Mouse (Mus musculus) limb, embryonic 13.5 days (tissue): ENCODE data around the gene Amt. TPM values are rescaled to one million over a fixed set of nuclear protein-coding genes. Genes with fewer than 3 reads are reported as not detected.
A peak's percentile ranks its signal among the peaks of the same experiment; 100 is the strongest.
"Not testable (repeated sequence)": the region's sequence is repeated elsewhere in the genome, so short reads cannot be mapped to it uniquely, and the experiment has no call there.

Source experiments
- ATAC-seq: fragments of 200-750 bp; cut with Nextera tagmentation; 2 replicates; pipeline ENCODE4 v1.8.0; 2017; ENCODE audit warnings: low read depth, moderate number of reproducible peaks, moderate TSS enrichment; ENCODE audit not compliant: low FRiP score
- H3K27ac ChIP-seq: fragments of 300-500 bp; sonication (generic); 2 replicates; pipeline ENCODE4 v1.5.1; 2015; ENCODE audit warnings: inconsistent platforms, mild to moderate bottlenecking, moderate library complexity
- H3K27me3 ChIP-seq: fragments of 300-500 bp; sonication (generic); 2 replicates; pipeline ENCODE4 v1.6.1; 2015; ENCODE audit warnings: mild to moderate bottlenecking, inconsistent platforms
- H3K36me3 ChIP-seq: fragments of 300-500 bp; sonication (generic); 2 replicates; pipeline ENCODE4 v1.6.1; 2015; ENCODE audit warnings: inconsistent platforms, mild to moderate bottlenecking, moderate library complexity
- H3K4me1 ChIP-seq: fragments of 300-500 bp; sonication (generic); 2 replicates; pipeline ENCODE4 v1.6.1; 2015; ENCODE audit warnings: inconsistent platforms
- H3K4me2 ChIP-seq: fragments of 300-500 bp; sonication (generic); replicated peaks from 2 replicates; pipeline ENCODE4 v1.6.1; 2015; ENCODE audit warnings: inconsistent platforms, mild to moderate bottlenecking, moderate library complexity
- H3K4me3 ChIP-seq: fragments of 300-500 bp; sonication (generic); 2 replicates; pipeline ENCODE4 v1.5.1; 2015; ENCODE audit warnings: moderate library complexity, mild to moderate bottlenecking, inconsistent platforms
- H3K9ac ChIP-seq: fragments of 300-500 bp; sonication (generic); 2 replicates; pipeline ENCODE4 v1.6.1; 2015; ENCODE audit warnings: mild to moderate bottlenecking, inconsistent platforms
- H3K9me3 ChIP-seq: fragments of 300-500 bp; sonication (generic); 2 replicates; pipeline ENCODE4 v1.6.1; 2016; ENCODE audit warnings: inconsistent platforms
- WGBS: fragments of 180-500 bp; shearing (Covaris S2); methylation state at CpG from one replicate; pipeline ENCODE4 v1.1.7; 2015; 5-methylcytosine and 5-hydroxymethylcytosine counted together
- polyA plus RNA-seq: library from polyadenylated mRNA; unstranded; fragments of >200 nt; fragmentation: Nextera tagmentation; extraction: Ambion mirVana; gene quantifications from 2 replicates; pipeline ENCODE4 v1.2.1, GENCODE M21; 2015

Gene Amt
- polyA plus RNA-seq, 1 experiment from 2014 or later = 13.5 TPM

- 91% methylated on average over 7 of the region's 7 CpGs for WGBS
- no peak overlapping the region for H3K27ac ChIP-seq
- H3K9me3 ChIP-seq = no peaks in the 10 kb centered on the region
- H3K4me1 ChIP-seq = peaks cover 22% of the 10 kb centered on the region
- no peaks in the 10 kb centered on the region for H3K36me3 ChIP-seq
- H3K4me2 ChIP-seq = no peak overlapping the region
- H3K9ac ChIP-seq = no peak overlapping the region
- no peak overlapping the region for H3K4me3 ChIP-seq
- H3K27me3 ChIP-seq = no peaks in the 10 kb centered on the region
- no peak for ATAC-seq
Measured at GRCm38 (mm10) chr9:108267691-108268090, 29.0 kb upstream of the Amt start.

GRCm38 (mm10) chr9:108268701-108269100 is 28.0 kb upstream of the Amt start:
- not testable (repeated sequence) for H3K4me3 ChIP-seq, H3K27me3 ChIP-seq, H3K36me3 ChIP-seq, H3K9me3 ChIP-seq, H3K9ac ChIP-seq, ATAC-seq, H3K27ac ChIP-seq, H3K4me2 ChIP-seq
- H3K4me1 ChIP-seq = peaks cover 28% of the 10 kb centered on the region
- WGBS = 76% methylated on average over 7 of the region's 7 CpGs

GRCm38 (mm10) chr9:108271941-108272340 is 24.7 kb upstream of the Amt start:
- no peak overlapping the region for H3K4me2 ChIP-seq
- H3K9me3 ChIP-seq = no peaks in the 10 kb centered on the region
- ATAC-seq = no peak
- H3K9ac ChIP-seq = no peak overlapping the region
- peaks cover 19% of the 10 kb centered on the region for H3K4me1 ChIP-seq
- H3K4me3 ChIP-seq = no peak overlapping the region
- no peaks in the 10 kb centered on the region for H3K36me3 ChIP-seq
- WGBS = 19% methylated on average over 2 of the region's 2 CpGs
- no peaks in the 10 kb centered on the region for H3K27me3 ChIP-seq
- H3K27ac ChIP-seq = 0 out of 2 replicates have a peak overlapping the region, but pooled peaks have one; percentile 17

GRCm38 (mm10) chr9:108272691-108273090 is 24.0 kb upstream of the Amt start:
- Histone ChIP-seq H3K4me2 (no peak overlapping the region), H3K4me3 (no peak overlapping the region), H3K36me3 (no peaks in the 10 kb centered on the region), H3K27me3 (no peaks in the 10 kb centered on the region), H3K4me1 (peaks cover 19% of the 10 kb centered on the region), H3K27ac (peak overlapping the region; percentile 17), H3K9ac (no peak overlapping the region), H3K9me3 (no peaks in the 10 kb centered on the region)
- no peak for ATAC-seq
- 59% methylated on average over 5 of the region's 5 CpGs for WGBS

- H3K9me3 ChIP-seq = no peaks in the 10 kb centered on the region
- no peak overlapping the region for H3K9ac ChIP-seq
- H3K27me3 ChIP-seq = no peaks in the 10 kb centered on the region
- no peak overlapping the region for H3K4me3 ChIP-seq
- no peaks in the 10 kb centered on the region for H3K36me3 ChIP-seq
- no peak for ATAC-seq
- H3K27ac ChIP-seq = no peak overlapping the region; the same call in 1 of the 2 replicates
- no peak overlapping the region for H3K4me2 ChIP-seq
- peaks cover 19% of the 10 kb centered on the region for H3K4me1 ChIP-seq
- WGBS = 69% methylated on average over 4 of the region's 4 CpGs
Measured at GRCm38 (mm10) chr9:108273485-108273884, 23.2 kb upstream of the Amt start.

GRCm38 (mm10) chr9:108274476-108275330 is 21.9 kb upstream of the Amt start:
- ATAC-seq = peak; percentile 59
- Histone ChIP-seq H3K9ac (no peak overlapping the region), H3K36me3 (no peaks in the 10 kb centered on the region), H3K4me3 (no peak overlapping the region), H3K4me2 (no peak overlapping the region), H3K9me3 (no peaks in the 10 kb centered on the region), H3K27me3 (no peaks in the 10 kb centered on the region), H3K4me1 (peaks cover 19% of the 10 kb centered on the region), H3K27ac (peak overlapping the region; percentile 28; the same call in 1 of the 2 replicates)
- 55% methylated on average over 5 of the region's 5 CpGs for WGBS

GRCm38 (mm10) chr9:108275331-108275659 is 21.4 kb upstream of the Amt start:
- no peak overlapping the region for H3K4me2 ChIP-seq
- WGBS = 50% methylated on average over 6 of the region's 6 CpGs

GRCm38 (mm10) chr9:108278697-108279450 is 17.8 kb upstream of the Amt start:
- no peak overlapping the region for H3K4me3 ChIP-seq
- H3K9me3 ChIP-seq = no peaks in the 10 kb centered on the region
- no peak for ATAC-seq
- no peak overlapping the region for H3K27ac ChIP-seq
- H3K9ac ChIP-seq = no peak overlapping the region
- H3K27me3 ChIP-seq = no peaks in the 10 kb centered on the region
- 72% methylated on average over 10 of the region's 10 CpGs for WGBS
- 0 out of 2 replicates have a peak, but pooled peaks cover 3% of the 10 kb centered on the region for H3K4me1 ChIP-seq
- H3K4me2 ChIP-seq = no peak overlapping the region
- no peaks in the 10 kb centered on the region for H3K36me3 ChIP-seq

More at GRCm38 (mm10) chr9:108275331-108275659, 21.4 kb upstream of the Amt start:
- no peak overlapping the region for H3K27ac ChIP-seq
- no peak overlapping the region for H3K9ac ChIP-seq
- H3K4me1 ChIP-seq = peaks cover 22% of the 10 kb centered on the region
- no peaks in the 10 kb centered on the region for H3K36me3 ChIP-seq
- H3K9me3 ChIP-seq = no peaks in the 10 kb centered on the region
- no peaks in the 10 kb centered on the region for H3K27me3 ChIP-seq
- no peak overlapping the region for H3K4me3 ChIP-seq
- no peak for ATAC-seq

- Histone ChIP-seq H3K4me3 (no peak overlapping the region), H3K36me3 (no peaks in the 10 kb centered on the region), H3K9ac (no peak overlapping the region), H3K27me3 (no peaks in the 10 kb centered on the region), H3K9me3 (no peaks in the 10 kb centered on the region), H3K4me2 (no peak overlapping the region; the same call in 1 of the 2 replicates), H3K27ac (no peak overlapping the region), H3K4me1 (0 out of 2 replicates have a peak, but pooled peaks cover 3% of the 10 kb centered on the region)
- 42% methylated on average over 8 of the region's 8 CpGs for WGBS
- peak; percentile 72; the same call in 1 of the 2 replicates for ATAC-seq
Measured at GRCm38 (mm10) chr9:108280071-108280828, 16.4 kb upstream of the Amt start.

GRCm38 (mm10) chr9:108284410-108284809 is 12.2 kb upstream of the Amt start:
- H3K36me3 ChIP-seq = no peaks in the 10 kb centered on the region
- peak; percentile 71; the same call in 1 of the 2 replicates for ATAC-seq
- no peaks in the 10 kb centered on the region for H3K27me3 ChIP-seq
- H3K27ac ChIP-seq = no peak overlapping the region
- no peak overlapping the region for H3K9ac ChIP-seq
- H3K4me3 ChIP-seq = no peak overlapping the region
- 0 out of 2 replicates have a peak, but pooled peaks cover 3% of the 10 kb centered on the region for H3K4me1 ChIP-seq
- no peaks in the 10 kb centered on the region for H3K9me3 ChIP-seq
- no peak overlapping the region for H3K4me2 ChIP-seq
- 12% methylated on average over 6 of the region's 6 CpGs for WGBS

GRCm38 (mm10) chr9:108287526-108288238 is 9.0 kb upstream of the Amt start:
- H3K4me2 ChIP-seq, H3K36me3 ChIP-seq, H3K9me3 ChIP-seq, ATAC-seq, H3K4me1 ChIP-seq, H3K27me3 ChIP-seq, H3K27ac ChIP-seq, H3K9ac ChIP-seq, H3K4me3 ChIP-seq: not testable (repeated sequence)
- WGBS = 73% methylated on average over 6 of the region's 6 CpGs
